In the genomic region with DNA sequence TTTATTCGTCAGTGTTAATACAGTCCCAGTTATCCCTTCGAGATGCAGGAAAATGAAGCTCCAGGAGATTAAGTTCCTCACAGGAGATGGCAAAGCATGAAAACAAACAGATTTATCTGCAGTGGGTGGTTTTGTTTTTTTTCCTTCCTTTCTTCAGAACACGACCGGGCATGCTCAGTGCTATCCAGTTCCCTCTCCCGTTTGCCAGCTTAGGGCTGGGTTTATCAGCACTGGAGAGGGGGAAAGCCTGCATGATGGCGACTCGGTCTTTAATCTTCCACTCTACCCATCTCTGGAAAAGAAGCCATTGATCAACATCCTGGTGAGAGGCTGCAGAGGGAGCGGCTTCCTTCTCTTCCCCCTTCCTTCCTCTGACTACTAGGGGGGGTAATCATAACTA, we compare ENCODE assay signal across 8 mouse cellular contexts. TPM values are rescaled to one million over a fixed set of nuclear protein-coding genes. Genes with fewer than 3 reads are reported as not detected.
DNase-seq lines count a peak whose midpoint lies in the region; ATAC-seq and TF ChIP-seq lines count a peak whose summit lies in the region.

Gene Prkar1a (plus strand): TSS at position 200 of the 400 bp plus-strand sequence.

- peak; percentile 43; the same call in 1 of the 2 replicates for TF ChIP-seq POLR2A in olfactory bulb, adult 2 months (IDR thresholded peaks at IDR 0.05; ENCODE audit: insufficient read depth, low read depth, low read length)

- TF ChIP-seq CTCF in olfactory bulb, adult 2 months (IDR thresholded peaks at IDR 0.05; ENCODE audit: insufficient read depth, low read depth, low read length): no peak

- peak within 1 kb of the TSS; percentile 92 for H3K9ac ChIP-seq in forebrain, embryonic 16.5 days (replicated peaks; ENCODE audit: low read depth, low read length)
- peak within 1 kb of the TSS; percentile 96 for H3K9ac ChIP-seq in hindbrain, embryonic 11.5 days (ENCODE audit: low read depth, low read length)
- peak within 1 kb of the TSS; percentile 97 for H3K9ac ChIP-seq in limb, embryonic 12.5 days (replicated peaks)

- H3K4me1 ChIP-seq in forebrain, embryonic 16.5 days (replicated peaks; ENCODE audit: control insufficient read depth, insufficient read depth, low read length): peaks cover 35% of the 10 kb centered on the region
- H3K4me1 ChIP-seq in hindbrain, embryonic 11.5 days (replicated peaks; ENCODE audit: control insufficient read depth, insufficient read depth, low read length): peaks cover 4% of the 10 kb centered on the region; the same call in 1 of the 2 replicates
- H3K4me1 ChIP-seq in limb, embryonic 12.5 days (replicated peaks): peaks cover 31% of the 10 kb centered on the region
- H3K4me1 ChIP-seq in olfactory bulb, adult 2 months (ENCODE audit: control insufficient read depth, insufficient read depth, low read length): peaks cover 15% of the 10 kb centered on the region

- DNase-seq in layer of hippocampus, adult 11-12 months (ENCODE audit: low spot score): peak; percentile 52
- DNase-seq in layer of hippocampus, adult 9-10 months (ENCODE audit: low spot score): no peak
- DNase-seq in brain, embryonic 18.5 days (ENCODE audit: low read depth, low spot score): peak; percentile 43
- no peak for DNase-seq in hindbrain, embryonic 11.5 days (ENCODE audit: low spot score)
- no peak for DNase-seq in thymus, postnatal 25 days

- 34% methylated on average over 8 of the region's 8 CpGs for WGBS in forebrain, embryonic 16.5 days
- 41% methylated on average over 8 of the region's 8 CpGs for WGBS in hindbrain, embryonic 11.5 days
- 43% methylated on average over 8 of the region's 8 CpGs for WGBS in limb, embryonic 12.5 days
- 9% methylated on average over 8 of the region's 8 CpGs for WGBS in olfactory bulb, adult 2 months

- no peaks in the 10 kb centered on the region for H3K9me3 ChIP-seq in forebrain, embryonic 16.5 days (ENCODE audit: control insufficient read depth, low read length)
- no peaks in the 10 kb centered on the region for H3K9me3 ChIP-seq in hindbrain, embryonic 11.5 days (ENCODE audit: control insufficient read depth, low read length)
- no peaks in the 10 kb centered on the region for H3K9me3 ChIP-seq in limb, embryonic 12.5 days

- no peak for ATAC-seq in forebrain, embryonic 16.5 days
- no peak for ATAC-seq in hindbrain, embryonic 11.5 days (ENCODE audit: low FRiP score)
- no peak for ATAC-seq in limb, embryonic 12.5 days (ENCODE audit: insufficient number of reproducible peaks, insufficient read depth, low FRiP score, low TSS enrichment, low read depth)

- H3K4me3 ChIP-seq in forebrain, embryonic 16.5 days (replicated peaks; ENCODE audit: low read length): peak within 1 kb of the TSS; percentile 92
- H3K4me3 ChIP-seq in hindbrain, embryonic 11.5 days (ENCODE audit: low read depth, low read length): peak within 1 kb of the TSS; percentile 99
- peak within 1 kb of the TSS; percentile 80 for H3K4me3 ChIP-seq in limb, embryonic 12.5 days (replicated peaks)
- H3K4me3 ChIP-seq in olfactory bulb, adult 2 months (ENCODE audit: insufficient read depth, low read depth, low read length): peak within 1 kb of the TSS; percentile 97

- H3K36me3 ChIP-seq in forebrain, embryonic 16.5 days (ENCODE audit: control insufficient read depth, insufficient read depth): peaks cover 3% of the 10 kb centered on the region; the same call in 1 of the 2 replicates
- no peaks in the 10 kb centered on the region for H3K36me3 ChIP-seq in hindbrain, embryonic 11.5 days (ENCODE audit: control insufficient read depth, insufficient read depth, low read length)
- H3K36me3 ChIP-seq in limb, embryonic 12.5 days: peaks cover 10% of the 10 kb centered on the region

- no peaks in the 10 kb centered on the region for H3K27me3 ChIP-seq in forebrain, embryonic 16.5 days (replicated peaks; ENCODE audit: control insufficient read depth, insufficient read depth, low read length)
- H3K27me3 ChIP-seq in hindbrain, embryonic 11.5 days (ENCODE audit: control insufficient read depth, insufficient read depth, low read length): no peaks in the 10 kb centered on the region
- peaks cover 4% of the 10 kb centered on the region; the same call in 1 of the 2 replicates for H3K27me3 ChIP-seq in limb, embryonic 12.5 days

- H3K4me2 ChIP-seq in forebrain, embryonic 16.5 days (ENCODE audit: low read length): peak within 1 kb of the TSS; percentile 67
- peak within 1 kb of the TSS; percentile 80 for H3K4me2 ChIP-seq in hindbrain, embryonic 11.5 days (replicated peaks; ENCODE audit: low read depth, low read length)
- peak within 1 kb of the TSS; percentile 91 for H3K4me2 ChIP-seq in limb, embryonic 12.5 days

- H3K27ac ChIP-seq in forebrain, embryonic 16.5 days (ENCODE audit: low read length): peak within 1 kb of the TSS; percentile 93
- H3K27ac ChIP-seq in hindbrain, embryonic 11.5 days (ENCODE audit: low read depth, low read length): peak within 1 kb of the TSS; percentile 87
- H3K27ac ChIP-seq in limb, embryonic 12.5 days: peak within 1 kb of the TSS; percentile 96
- peak within 1 kb of the TSS; percentile 98 for H3K27ac ChIP-seq in olfactory bulb, adult 2 months (ENCODE audit: insufficient read depth, low read depth, low read length)

RNA-seq across cellular contexts. Expression of gene Prkar1a, which starts in this region (rescaled TPM):
- polyA plus RNA-seq in forebrain, embryonic 16.5 days (2015; fragmentation: Nextera tagmentation; extraction: Ambion mirVana): 521 and 535 TPM in 2 replicates
- polyA plus RNA-seq in hindbrain, embryonic 11.5 days (2014; fragmentation: Nextera tagmentation; extraction: Ambion mirVana): 411 and 461 TPM in 2 replicates
- polyA plus RNA-seq in limb, embryonic 12.5 days (2016; fragmentation: Nextera tagmentation; extraction: Ambion mirVana): 359 and 372 TPM in 2 replicates
- polyA plus RNA-seq in olfactory bulb, adult 2 months (2012; ENCODE audit: insufficient read depth, insufficient read length, low replicate concordance, missing spikeins): 228 and 397 TPM in 2 replicates

Comparison
In these comparisons a context has a peak if more than half of its experiments do, and no peak if none do; other contexts are left out.
1. DNase-seq: peak in layer of hippocampus, adult 11-12 months (single experiment) and brain, embryonic 18.5 days (single experiment); none in layer of hippocampus, adult 9-10 months (single experiment), hindbrain, embryonic 11.5 days (single experiment) and thymus, postnatal 25 days (single experiment).
2. Peak in every context shown above with its lines, with median percentiles within 50 percentile points of each other: H3K27ac ChIP-seq, H3K4me2 ChIP-seq, H3K4me3 ChIP-seq and H3K9ac ChIP-seq.